Mouse (Mus musculus): ENCODE results near the gene Gapt. TPM values are rescaled to one million over a fixed set of nuclear protein-coding genes. Genes with fewer than 3 reads are reported as not detected.

Gene Gapt
- polyA plus RNA-seq, 1 experiment from 2014 or later: 0.27 TPM

DNA sequence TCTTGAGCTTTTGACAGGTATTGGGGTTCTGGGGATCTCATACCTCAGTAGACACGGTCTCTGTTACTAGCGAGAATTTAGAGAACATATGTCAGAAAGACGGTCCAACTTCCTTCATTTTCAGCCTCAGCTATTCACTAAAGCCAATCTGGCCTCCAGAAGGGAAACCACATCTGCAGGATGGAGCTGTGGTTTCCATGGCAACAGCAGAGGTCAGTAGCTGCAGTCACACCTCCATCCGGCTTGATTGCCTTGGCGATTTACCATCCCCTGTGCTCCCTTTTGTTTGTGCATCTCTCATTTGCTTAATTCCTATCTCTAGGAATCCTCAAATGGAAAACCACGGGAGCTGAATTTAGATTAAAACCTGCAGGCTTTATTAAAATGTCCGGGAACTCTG is 10.3 kb downstream of the Gapt start:
- no peak for DNase-seq (ENCODE audit: low spot score)

DNA sequence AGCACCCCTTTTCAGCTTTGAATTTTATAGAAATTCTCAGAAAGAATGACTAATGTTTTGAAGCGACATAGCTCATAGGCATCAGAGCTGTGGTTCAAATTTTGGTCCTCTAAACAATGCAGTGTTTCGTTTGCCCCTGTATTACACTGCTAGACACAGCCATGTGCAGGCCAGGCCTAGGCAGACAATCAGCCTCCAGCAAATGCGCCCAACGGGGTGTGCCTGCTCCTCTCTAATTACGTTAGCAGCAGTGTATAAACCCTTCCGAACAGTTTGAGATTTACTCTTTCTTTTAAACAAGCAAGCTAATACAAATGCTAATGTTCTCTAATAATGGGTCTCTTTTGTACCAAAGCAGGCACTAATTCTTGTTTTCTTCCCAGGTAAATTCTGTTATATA is 14.4 kb downstream of the Gapt start:
- no peak for DNase-seq (ENCODE audit: low spot score)

DNA sequence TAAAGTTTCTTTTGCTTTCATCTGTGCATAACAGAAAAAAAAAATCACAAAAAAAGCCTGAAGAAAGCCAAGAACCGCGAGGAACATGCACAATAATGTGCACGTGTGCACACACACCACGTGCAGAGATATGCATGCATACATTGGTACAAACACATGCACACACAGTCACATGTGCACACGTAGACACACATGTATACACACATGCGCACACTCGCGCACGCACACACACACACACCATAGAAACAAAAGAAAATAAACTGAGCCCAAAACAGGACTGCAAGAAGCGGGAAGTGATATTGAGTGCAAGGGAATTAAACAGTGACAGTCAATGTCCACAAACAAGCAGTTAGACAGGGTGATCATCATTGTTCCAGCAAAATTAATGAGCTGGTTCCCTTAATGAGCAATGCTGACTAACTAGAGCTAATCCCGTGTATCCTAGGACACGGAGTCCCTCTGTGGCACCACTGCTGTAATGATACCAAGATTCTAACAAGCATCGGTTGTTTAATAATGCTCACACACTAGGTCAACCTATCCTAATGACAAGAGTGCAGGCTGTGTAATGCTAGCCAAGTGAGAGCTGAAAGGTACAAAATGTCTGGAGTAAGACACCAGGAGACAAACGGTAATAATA is 23.9 kb downstream of the Gapt start:
- no peak for DNase-seq (ENCODE audit: low spot score)

DNA sequence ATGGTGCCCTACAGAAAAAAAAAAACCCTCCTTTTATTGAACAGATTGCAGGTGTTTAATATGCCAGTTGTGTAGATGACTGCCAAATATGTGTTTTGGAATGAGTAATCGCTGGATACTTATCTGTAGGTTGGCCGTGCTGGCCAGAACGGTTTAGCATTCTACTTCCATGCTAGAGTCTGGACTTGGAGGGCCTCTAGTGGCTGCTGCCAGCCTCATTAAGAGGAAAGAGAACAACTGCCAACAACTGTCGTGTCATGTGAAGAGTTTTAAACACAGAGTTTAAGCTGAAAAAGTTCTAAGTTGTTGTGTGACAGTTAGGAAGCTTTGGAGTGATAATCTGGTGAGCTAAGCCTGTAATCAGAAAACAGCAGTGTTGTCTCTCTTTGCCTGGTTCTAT is 38.3 kb downstream of the Gapt start:
- no peak for DNase-seq (ENCODE audit: low spot score)

DNA sequence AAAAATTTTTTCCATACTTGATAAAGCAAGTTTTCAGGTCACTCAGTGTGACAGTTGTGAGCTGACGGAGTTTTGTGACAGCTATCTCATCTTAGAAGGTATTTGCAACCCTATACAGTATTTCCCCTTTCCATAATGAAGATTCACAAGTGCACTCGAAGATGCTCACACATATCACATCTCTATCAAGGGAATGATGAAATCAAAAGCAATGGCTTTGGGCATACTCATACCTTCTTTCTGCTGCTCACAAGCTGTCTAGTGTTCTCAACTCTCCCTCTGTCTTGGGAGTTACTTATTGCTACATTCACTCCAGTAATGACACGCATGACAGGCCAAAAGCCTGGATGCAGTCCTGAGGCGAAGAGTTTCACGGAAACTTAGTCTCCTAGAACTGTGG is 49.8 kb downstream of the Gapt start:
- no peak for DNase-seq (ENCODE audit: low spot score)

Other genes with a start within 250 kb of the Gapt start
- not detected in 2 replicates for gene Rab3c, start 76.2 kb downstream of the Gapt start, polyA plus RNA-seq (2015; fragmentation: Nextera tagmentation; extraction: Ambion mirVana)
- gene Plk2, start 37.8 kb upstream of the Gapt start, polyA plus RNA-seq (2015; fragmentation: Nextera tagmentation; extraction: Ambion mirVana): 7.3 and 8.4 TPM in 2 replicates